Mouse (Mus musculus): Measurements from ENCODE around the gene Fxyd3. TPM values are rescaled to one million over a fixed set of nuclear protein-coding genes. Genes with fewer than 3 reads are reported as not detected.

The Fxyd3 gene
- total and polyA plus RNA-seq, 3 experiments = not detected

GRCm38 (mm10) chr7:31100786-31101185 is 24.3 kb upstream of the Fxyd3 start:
- Histone ChIP-seq H3K9ac (ENCODE audit: control insufficient read depth, low read depth, low read length, poor library complexity, severe bottlenecking) (no peak overlapping the region), H3K36me3 (ENCODE audit: control insufficient read depth in 1 of 2, insufficient read depth in 2 of 2, low read length in 2 of 2) (no peaks in the 10 kb centered on the region), H3K9me3 (replicated peaks; ENCODE audit: insufficient read depth, low read length) (no peaks in the 10 kb centered on the region), H3K4me3 (ENCODE audit: control insufficient read depth in 1 of 2, insufficient read depth in 1 of 2, low read depth in 2 of 2, low read length in 2 of 2) (no peak overlapping the region), H3K4me1 (ENCODE audit: control insufficient read depth in 1 of 2, insufficient read depth in 2 of 2, low read length in 2 of 2) (0 out of 4 replicates have a peak, but pooled peaks cover 0 to 2% of the 10 kb centered on the region in 2 experiments), H3K27me3 (ENCODE audit: control insufficient read depth in 1 of 2, insufficient read depth in 2 of 2, low read length in 2 of 2) (no peaks in the 10 kb centered on the region), H3K79me2 (ENCODE audit: control insufficient read depth, insufficient read depth, low read length, poor library complexity) (no peaks in the 10 kb centered on the region), H3K27ac (ENCODE audit: control insufficient read depth, low read depth, low read length) (no peak overlapping the region)
- TF ChIP-seq HCFC1 (IDR thresholded peaks at IDR 0.05; ENCODE audit: low read depth, low read length) = no peak
- no peak for TF ChIP-seq MAZ (IDR thresholded peaks at IDR 0.05; ENCODE audit: low read depth, low read length)
- TF ChIP-seq ELF1 (IDR thresholded peaks at IDR 0.05; ENCODE audit: low read depth, low read length) = no peak
- no peak for TF ChIP-seq SIN3A (IDR thresholded peaks at IDR 0.05; ENCODE audit: low read length)
- TF ChIP-seq ETS1 (IDR thresholded peaks at IDR 0.05; ENCODE audit: low read depth, low read length) = no peak
- TF ChIP-seq CHD1 (IDR thresholded peaks at IDR 0.05; ENCODE audit: low read depth, low read length) = no peak
- DNase-seq (ENCODE audit: low read depth, low spot score) = peak; percentile 38

GRCm38 (mm10) chr7:31099612-31099982 is 23.1 kb upstream of the Fxyd3 start:
- Histone ChIP-seq H3K4me1 (ENCODE audit: control insufficient read depth in 1 of 2, insufficient read depth in 2 of 2, low read length in 2 of 2) (0 out of 4 replicates have a peak, but pooled peaks cover 0 to 2% of the 10 kb centered on the region in 2 experiments), H3K4me3 (ENCODE audit: control insufficient read depth in 1 of 2, insufficient read depth in 1 of 2, low read depth in 2 of 2, low read length in 2 of 2) (no peak overlapping the region), H3K9ac (ENCODE audit: control insufficient read depth, low read depth, low read length, poor library complexity, severe bottlenecking) (no peak overlapping the region), H3K36me3 (ENCODE audit: control insufficient read depth in 1 of 2, insufficient read depth in 2 of 2, low read length in 2 of 2) (no peaks in the 10 kb centered on the region), H3K79me2 (ENCODE audit: control insufficient read depth, insufficient read depth, low read length, poor library complexity) (no peaks in the 10 kb centered on the region), H3K27me3 (ENCODE audit: control insufficient read depth in 1 of 2, insufficient read depth in 2 of 2, low read length in 2 of 2) (no peaks in the 10 kb centered on the region), H3K27ac (ENCODE audit: control insufficient read depth, low read depth, low read length) (no peak overlapping the region), H3K9me3 (replicated peaks; ENCODE audit: insufficient read depth, low read length) (no peaks in the 10 kb centered on the region)
- DNase-seq (ENCODE audit: low read depth, low spot score) = no peak
- TF ChIP-seq USF1 (IDR thresholded peaks at IDR 0.05; ENCODE audit: low read depth, low read length) = no peak
- no peak for TF ChIP-seq USF2 (IDR thresholded peaks at IDR 0.05; ENCODE audit: borderline replicate concordance in 1 of 2, insufficient read depth in 1 of 2, low read depth in 1 of 2, low read length in 2 of 2)
- TF ChIP-seq KAT2A (conservative IDR thresholded peaks at IDR 0.05; ENCODE audit: low read depth, low read length) = no peak
- no peak for TF ChIP-seq GATA1 (IDR thresholded peaks at IDR 0.05; ENCODE audit: low read depth, low read length)
- no peak for TF ChIP-seq E2F4 (IDR thresholded peaks at IDR 0.05; ENCODE audit: borderline replicate concordance, low read depth, low read length)
- TF ChIP-seq POLR2AphosphoS5 (IDR thresholded peaks at IDR 0.05; ENCODE audit: borderline replicate concordance, low read depth, low read length) = no peak
- TF ChIP-seq CTCF (IDR thresholded peaks at IDR 0.05 in 2 of 3, conservative IDR thresholded peaks at IDR 0.05 in 1 of 3; ENCODE audit: control insufficient read depth in 1 of 3, insufficient read depth in 1 of 3, low read depth in 2 of 3, low read length in 3 of 3, poor library complexity in 1 of 3, severe bottlenecking in 1 of 3) = peak; percentile 16 to 33 (median 27); a peak in 5 of 6 replicates

All from MEL (cell line).